Mouse (Mus musculus) cerebellum, postnatal 14 days (tissue): ENCODE data around the gene Bbs5.
"Not testable (repeated sequence)": the region's sequence is repeated elsewhere in the genome, so short reads cannot be mapped to it uniquely, and the experiment has no call there.

Experiments used
- DNase-seq, 2 experiments: peaks; one replicate each; pipeline ENCODE4 v3.0.0; 2021; ENCODE audit warnings: mixed read lengths in 2 of 2

Bbs5 gene

GRCm38 (mm10) chr2:69673723-69674122, 26.8 kb downstream of the Bbs5 start:
- DNase-seq = peak; percentile 4 to 7

- DNase-seq = no peak
Observed at GRCm38 (mm10) chr2:69675266-69675665, 28.3 kb downstream of the Bbs5 start.

GRCm38 (mm10) chr2:69676713-69677112, 29.7 kb downstream of the Bbs5 start:
- no peak for DNase-seq

DNA sequence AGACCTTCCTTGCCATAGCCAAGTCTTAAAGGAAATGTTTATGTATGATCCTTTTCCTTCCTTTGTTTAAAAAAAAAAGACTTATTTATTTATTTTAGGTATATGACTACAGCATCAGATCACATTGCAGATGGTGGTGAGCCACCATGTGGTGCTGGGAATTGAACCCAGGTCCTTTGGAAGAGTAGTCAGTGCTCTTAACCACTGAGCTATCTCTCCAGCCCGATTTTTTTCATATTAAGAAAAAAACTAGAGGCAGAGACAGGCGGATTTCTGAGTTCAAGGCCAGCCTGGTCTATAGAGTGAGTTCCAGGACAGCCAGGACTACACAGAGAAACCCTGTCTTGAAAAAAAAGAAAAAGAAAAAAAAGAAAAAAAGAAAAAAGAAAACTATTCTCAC, 30.2 kb downstream of the Bbs5 start:
- DNase-seq = not testable (repeated sequence)

- DNase-seq = peak in 1 of 2 experiments; percentile 5
Observed at GRCm38 (mm10) chr2:69679990-69680389, 33.0 kb downstream of the Bbs5 start.

GRCm38 (mm10) chr2:69681931-69682330, 35.0 kb downstream of the Bbs5 start:
- no peak for DNase-seq

GRCm38 (mm10) chr2:69683036-69683805, 36.2 kb downstream of the Bbs5 start:
- no peak for DNase-seq

DNA sequence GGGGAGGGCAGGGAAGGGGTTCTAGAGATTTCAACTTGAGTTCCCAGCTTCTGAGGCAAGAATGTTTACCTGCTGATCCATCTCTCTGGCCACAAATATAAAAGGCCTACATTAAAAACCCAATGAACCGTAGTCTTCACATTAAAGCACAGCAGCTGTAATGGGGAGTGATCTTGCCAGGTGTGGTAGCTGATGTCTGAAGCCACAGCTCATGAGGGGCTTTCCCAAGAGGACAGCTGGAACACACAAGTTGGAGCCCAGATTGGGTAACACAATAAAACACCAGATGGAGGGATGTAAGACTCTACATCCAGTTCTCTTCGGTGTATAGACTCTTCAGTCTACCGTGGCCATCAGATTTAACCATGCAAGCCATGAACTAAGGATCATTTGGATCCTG, 37.5 kb downstream of the Bbs5 start:
- DNase-seq = no peak

DNA sequence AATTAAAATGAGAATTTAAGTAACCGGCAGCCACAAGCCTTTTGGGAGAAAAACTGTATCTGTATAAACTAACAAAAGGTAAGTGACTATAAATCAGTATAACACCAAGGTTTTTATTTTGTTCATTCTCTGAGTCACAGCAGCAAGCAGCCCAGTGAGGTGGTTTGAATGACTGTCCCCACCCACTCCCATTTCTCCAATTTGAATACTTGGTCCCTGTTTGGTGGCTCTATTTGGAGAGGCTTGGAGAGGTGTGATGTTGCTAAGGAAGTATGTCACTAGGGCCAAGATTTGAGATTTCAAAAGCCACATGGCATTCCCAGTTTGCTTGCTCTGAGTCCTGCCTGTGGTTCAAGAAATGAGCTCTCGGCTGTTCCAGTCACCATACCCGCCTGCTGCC, 43.2 kb downstream of the Bbs5 start:
- DNase-seq = no peak

DNA sequence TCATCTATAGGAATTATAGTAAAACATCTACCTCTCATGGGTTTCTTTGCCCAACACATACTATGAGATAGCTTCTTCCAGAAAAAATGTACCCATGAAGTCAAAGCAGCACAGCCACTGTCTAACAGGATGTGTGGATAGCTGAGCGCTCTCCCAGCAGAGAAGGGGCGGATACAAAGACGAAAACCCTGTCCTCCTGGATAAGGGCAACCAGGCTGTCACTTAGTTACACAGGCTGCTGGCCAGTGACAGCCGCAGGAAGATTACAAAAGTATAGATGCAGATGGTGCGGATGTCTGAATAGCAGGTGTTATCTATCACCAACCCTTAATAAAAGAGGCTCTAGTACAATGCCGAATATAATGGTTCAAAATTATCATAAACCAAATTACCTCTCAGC, 43.9 kb downstream of the Bbs5 start:
- DNase-seq = no peak

DNA sequence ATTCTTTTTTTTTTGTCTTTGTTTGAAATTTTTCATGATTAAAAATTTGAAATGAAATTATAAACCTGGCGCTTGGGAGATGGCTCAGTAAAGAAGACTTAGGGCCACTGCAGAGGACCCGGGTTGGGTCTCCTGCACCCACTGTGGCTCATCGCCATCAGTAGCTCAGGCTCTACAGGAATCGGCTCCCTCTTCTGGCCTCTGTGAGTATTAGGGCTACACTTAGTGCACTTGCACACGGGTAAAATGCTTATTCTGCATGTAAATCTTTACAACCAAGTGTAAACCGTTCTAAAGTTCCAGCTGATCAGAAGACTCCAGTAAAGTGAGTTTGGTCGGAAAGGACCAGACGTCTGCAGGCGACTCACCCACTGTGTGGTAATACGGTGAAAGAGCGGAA, 46.5 kb downstream of the Bbs5 start:
- no peak for DNase-seq

DNA sequence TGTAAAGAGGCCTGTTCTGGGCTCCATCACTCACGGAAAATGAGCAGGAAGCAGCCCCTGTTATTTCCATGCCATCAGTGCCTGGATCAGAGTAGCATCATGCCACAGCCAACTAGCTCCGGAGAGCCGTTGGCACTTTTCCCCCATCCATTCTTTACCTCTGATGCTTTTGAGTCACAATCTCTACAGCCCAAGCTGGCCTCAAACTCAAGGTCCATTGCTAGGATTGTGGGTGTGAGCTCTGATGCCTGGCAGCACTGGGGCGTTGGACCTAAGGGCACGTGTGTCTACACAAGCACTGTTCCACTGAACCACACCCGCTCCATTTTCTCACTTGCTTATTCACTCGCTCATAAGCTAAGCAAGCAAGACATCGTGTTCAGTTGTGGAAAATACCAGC, 53.5 kb downstream of the Bbs5 start:
- DNase-seq = no peak

GRCm38 (mm10) chr2:69712171-69712570, 65.2 kb downstream of the Bbs5 start:
- peak in 1 of 2 experiments; percentile 10 for DNase-seq

DNA sequence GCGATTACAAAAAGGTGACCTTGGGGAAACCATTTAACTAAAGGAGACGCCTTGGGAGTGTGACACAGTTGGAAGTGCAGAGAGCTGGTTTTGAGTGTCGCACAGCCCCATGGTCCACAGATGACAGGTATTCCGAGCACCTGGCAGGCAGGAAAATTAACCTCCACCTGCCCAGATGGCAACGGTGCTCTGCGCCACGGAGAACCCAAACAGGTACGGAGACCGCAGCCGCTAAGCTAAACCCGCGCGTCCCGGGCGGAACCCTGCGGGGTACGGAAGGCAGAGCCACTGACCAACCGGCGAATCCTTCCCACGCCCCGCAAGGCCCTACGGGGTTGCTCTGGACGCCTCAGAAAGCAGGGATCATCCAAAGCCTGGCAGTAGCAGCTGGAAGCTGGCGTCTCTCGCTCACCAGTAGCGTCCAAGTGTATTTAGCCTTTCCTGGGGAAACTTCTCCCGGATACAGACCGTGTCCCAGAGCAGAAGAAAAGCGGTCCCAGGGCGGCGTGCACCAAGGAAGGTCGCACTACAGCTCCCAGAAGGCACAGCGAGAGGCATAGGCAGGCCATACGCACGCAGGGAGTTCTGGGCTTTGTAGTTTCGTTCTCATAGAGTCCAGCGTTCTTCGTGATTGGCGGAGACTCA, 66.1 kb downstream of the Bbs5 start, which contains the start of gene Fastkd1:
Fastkd1 (minus strand) TSS at position 536 of the 645 bp plus-strand sequence.
- DNase-seq = peak; percentile 87 to 89

DNA sequence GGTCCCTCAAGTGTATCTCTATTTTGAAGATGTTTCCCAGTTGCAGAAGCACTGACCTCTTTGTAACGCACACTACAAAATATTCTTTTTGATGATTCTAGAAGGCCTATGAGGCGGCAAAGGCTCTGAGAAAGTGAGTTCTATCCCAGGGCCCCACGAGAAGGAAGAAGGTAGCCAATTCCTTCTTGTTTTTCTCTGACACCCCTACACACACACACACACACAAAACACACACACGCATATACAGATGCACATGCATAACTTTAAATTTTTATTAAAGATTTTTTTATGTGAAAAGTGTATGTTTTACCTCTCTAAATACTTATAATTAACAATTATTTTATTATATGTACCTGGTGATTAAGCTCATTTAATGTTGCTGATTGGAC, 66.6 kb downstream of the Bbs5 start:
- no peak for DNase-seq

GRCm38 (mm10) chr2:69714126-69714525, 67.2 kb downstream of the Bbs5 start:
- DNase-seq = peak; percentile 13 to 18

DNA sequence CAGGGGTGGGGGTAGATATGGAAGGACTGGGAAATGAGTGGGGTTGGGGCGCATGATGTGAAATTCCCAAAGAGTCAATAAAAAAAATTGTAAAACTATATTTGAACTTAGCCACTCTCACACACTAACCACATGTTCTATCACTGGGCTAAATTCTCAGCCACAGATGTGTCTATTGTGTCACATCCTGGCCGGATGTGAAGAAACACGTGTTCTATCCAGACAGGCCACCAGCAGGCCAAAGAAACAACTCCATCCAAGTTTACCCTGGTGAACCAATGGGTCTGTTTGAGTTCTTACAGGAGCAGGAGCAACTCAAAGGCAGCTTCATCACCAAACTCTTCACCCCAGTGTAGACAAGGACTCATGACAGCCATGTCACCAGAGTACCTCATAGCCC, 69.5 kb downstream of the Bbs5 start:
- no peak for DNase-seq
